Mouse (Mus musculus) hindbrain, embryonic 13.5 days (tissue): ENCODE measurements around the gene Zdhhc5. TPM values are rescaled to one million over a fixed set of nuclear protein-coding genes. Genes with fewer than 3 reads are reported as not detected.

ENCODE experiments used
- ATAC-seq: fragments of 200-750 bp; cut with Nextera tagmentation; 2 replicates; pipeline ENCODE4 v1.8.0; 2017; ENCODE audit warnings: moderate TSS enrichment; ENCODE audit not compliant: low FRiP score
- H3K27ac ChIP-seq: fragments of 300-500 bp; sonication (generic); 2 replicates; pipeline ENCODE4 v1.5.1; 2015; ENCODE audit warnings: inconsistent platforms, mild to moderate bottlenecking, moderate library complexity
- H3K27me3 ChIP-seq: fragments of 300-500 bp; sonication (generic); 2 replicates; pipeline ENCODE4 v1.6.1; 2015; ENCODE audit warnings: mild to moderate bottlenecking, inconsistent platforms
- H3K36me3 ChIP-seq: fragments of 300-500 bp; sonication (generic); 2 replicates; pipeline ENCODE4 v1.6.1; 2015; ENCODE audit warnings: mild to moderate bottlenecking, inconsistent platforms
- H3K4me1 ChIP-seq: fragments of 300-500 bp; sonication (generic); replicated peaks from 2 replicates; pipeline ENCODE4 v1.6.1; 2015; ENCODE audit warnings: inconsistent platforms
- H3K4me2 ChIP-seq: fragments of 300-500 bp; sonication (generic); 2 replicates; pipeline ENCODE4 v1.6.1; 2015; ENCODE audit warnings: inconsistent platforms, mild to moderate bottlenecking, moderate library complexity
- H3K4me3 ChIP-seq: fragments of 300-500 bp; sonication (generic); 2 replicates; pipeline ENCODE4 v1.5.1; 2015; ENCODE audit warnings: mild to moderate bottlenecking, inconsistent platforms
- H3K9ac ChIP-seq: fragments of 300-500 bp; sonication (generic); 2 replicates; pipeline ENCODE4 v1.6.1; 2015; ENCODE audit warnings: mild to moderate bottlenecking, inconsistent platforms
- H3K9me3 ChIP-seq: fragments of 300-500 bp; sonication (generic); 2 replicates; pipeline ENCODE4 v1.6.1; 2016; ENCODE audit warnings: inconsistent platforms
- WGBS: fragments of 180-500 bp; shearing (Covaris S2); methylation state at CpG from one replicate; pipeline ENCODE4 v1.1.7; 2015; 5-methylcytosine and 5-hydroxymethylcytosine counted together
- polyA plus RNA-seq: library from polyadenylated mRNA; unstranded; fragments of >200 nt; fragmentation: Nextera tagmentation; extraction: Ambion mirVana; gene quantifications from 2 replicates; pipeline ENCODE4 v1.2.1, GENCODE M21; 2015

Gene Zdhhc5
- polyA plus RNA-seq, 1 experiment from 2014 or later, result 17.2 TPM

DNA sequence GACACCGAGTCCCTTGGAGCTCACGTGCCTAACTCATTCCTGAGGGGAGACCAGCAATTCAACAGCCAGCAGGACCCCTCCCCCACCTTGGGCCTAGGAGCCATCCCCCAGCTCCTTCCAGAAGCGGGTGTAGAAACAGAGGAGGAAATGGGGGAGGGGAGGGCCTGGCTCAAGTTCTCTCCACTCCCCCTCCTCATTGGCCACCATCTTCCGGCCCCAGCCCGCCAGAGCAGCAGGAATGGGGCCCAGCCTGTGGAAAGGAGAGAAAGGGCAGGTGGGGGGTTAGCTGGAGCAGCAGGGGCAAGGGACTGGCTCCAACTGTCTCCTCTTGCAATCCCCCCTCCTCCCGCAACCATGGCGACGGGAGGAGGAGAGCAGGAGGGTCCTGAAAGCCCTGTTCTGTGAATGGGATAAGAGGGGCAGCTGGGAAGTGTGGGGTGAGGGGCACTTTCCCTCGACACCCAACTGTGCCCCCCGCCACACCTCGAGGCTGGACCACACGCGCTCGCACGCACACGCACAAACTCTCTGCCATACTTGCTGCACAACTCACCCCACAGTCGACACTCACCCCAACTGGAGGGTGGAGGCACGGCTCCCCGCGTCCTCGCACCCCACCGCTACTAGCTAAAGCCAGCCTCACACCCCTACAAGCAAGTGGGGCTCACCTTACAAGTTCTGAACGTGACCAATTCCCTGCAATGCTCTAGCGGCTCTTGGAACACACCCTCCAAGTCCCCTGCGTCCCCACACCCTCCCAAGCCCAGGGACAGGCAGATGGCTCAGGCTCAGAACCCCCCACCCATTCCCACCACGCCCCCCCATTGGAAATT lies 27.7 kb upstream of the Zdhhc5 start:
- peak overlapping the region; percentile 98 for H3K27ac ChIP-seq
- no peaks in the 10 kb centered on the region for H3K9me3 ChIP-seq
- H3K27me3 ChIP-seq, result 0 out of 2 replicates have a peak, but pooled peaks cover 3% of the 10 kb centered on the region
- peak overlapping the region; percentile 95 for H3K9ac ChIP-seq
- peak overlapping the region; percentile 81 for H3K4me3 ChIP-seq
- under 1% methylated on average over 25 of the region's 26 CpGs for WGBS
- peaks cover 57% of the 10 kb centered on the region for H3K4me1 ChIP-seq
- peak overlapping the region; percentile 91 for H3K4me2 ChIP-seq
- peak; percentile 79 for ATAC-seq
- H3K36me3 ChIP-seq, result 0 out of 2 replicates have a peak, but pooled peaks cover 4% of the 10 kb centered on the region

DNA sequence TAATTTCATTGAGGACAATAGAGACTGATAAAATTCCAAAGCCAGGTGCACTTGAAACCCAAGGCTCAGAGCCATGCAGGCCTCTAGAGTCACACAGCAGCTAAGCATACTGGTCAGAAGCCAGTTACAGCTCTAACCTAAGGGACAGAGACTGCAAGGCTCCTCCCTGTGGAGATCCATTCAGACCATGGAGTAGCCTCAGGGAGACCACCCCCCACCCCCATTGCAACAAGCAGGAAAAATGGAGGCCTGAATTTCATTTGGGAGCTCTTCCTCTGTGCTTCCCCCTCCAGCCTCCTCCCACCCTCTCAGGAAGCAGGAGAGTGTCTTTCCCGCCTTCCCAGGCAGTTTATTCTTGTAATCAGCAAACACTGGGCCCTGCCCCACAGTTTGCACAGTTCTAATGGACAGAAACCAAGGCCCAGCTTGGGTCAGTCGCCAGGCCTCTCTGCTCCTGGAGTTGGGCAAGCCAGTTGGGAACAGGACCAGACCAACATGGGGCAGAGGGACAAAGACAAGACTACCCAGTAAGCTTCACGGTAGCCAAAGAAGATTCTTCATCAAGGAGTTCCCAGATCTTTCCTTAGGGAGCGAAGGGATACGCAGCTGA lies 27.0 kb upstream of the Zdhhc5 start:
- Histone ChIP-seq H3K27me3 (0 out of 2 replicates have a peak, but pooled peaks cover 3% of the 10 kb centered on the region), H3K4me1 (peaks cover 64% of the 10 kb centered on the region), H3K36me3 (0 out of 2 replicates have a peak, but pooled peaks cover 4% of the 10 kb centered on the region), H3K4me2 (peak overlapping the region; percentile 91), H3K9me3 (no peaks in the 10 kb centered on the region), H3K9ac (peak overlapping the region; percentile 95), H3K27ac (peak overlapping the region; percentile 98), H3K4me3 (peak overlapping the region; percentile 81)
- ATAC-seq, result no peak; the same call in 1 of the 2 replicates
- 0% methylated on average over 5 of the region's 5 CpGs for WGBS

DNA sequence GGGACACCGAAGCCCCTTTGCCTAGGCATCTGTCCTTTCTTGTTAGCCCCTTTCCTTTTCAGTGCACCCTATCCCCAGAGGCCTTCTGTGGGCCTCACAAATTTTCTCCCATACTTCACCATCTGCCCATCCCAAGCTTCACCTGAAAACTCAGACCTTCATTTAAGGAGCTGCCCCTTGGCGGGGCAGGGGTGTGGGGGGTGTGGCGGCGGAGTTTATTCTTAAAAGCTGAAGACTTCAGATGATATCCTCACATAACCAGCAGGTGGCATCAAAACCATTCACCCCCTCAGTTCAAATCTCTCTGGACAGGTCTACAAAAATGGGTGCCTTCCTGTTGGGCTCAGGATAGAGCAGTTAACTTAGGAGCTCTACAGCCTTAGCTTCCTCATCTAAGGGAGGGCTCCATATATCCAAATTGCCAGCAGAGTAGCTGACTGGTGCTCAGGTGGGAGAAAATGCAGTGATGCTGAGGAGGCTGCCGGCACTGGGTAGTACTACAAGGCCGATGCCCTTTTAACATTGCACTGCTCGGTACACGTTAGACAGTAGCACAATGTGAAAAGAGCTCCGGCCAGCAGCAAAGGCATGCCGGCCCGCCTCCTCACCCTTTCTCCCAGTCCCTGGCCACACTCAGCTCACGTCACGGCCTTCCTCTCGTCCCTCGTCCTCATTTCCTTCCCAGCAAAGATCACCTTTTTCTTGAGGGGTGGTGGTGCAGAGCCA lies 25.8 kb upstream of the Zdhhc5 start:
- Histone ChIP-seq H3K27me3 (no peaks in the 10 kb centered on the region), H3K4me1 (peaks cover 76% of the 10 kb centered on the region), H3K9me3 (no peaks in the 10 kb centered on the region), H3K9ac (no peak overlapping the region), H3K4me3 (peak overlapping the region; percentile 81), H3K4me2 (peak overlapping the region; percentile 91), H3K27ac (peak overlapping the region; percentile 26; the same call in 1 of the 2 replicates), H3K36me3 (0 out of 2 replicates have a peak, but pooled peaks cover 4% of the 10 kb centered on the region)
- 65% methylated on average over 15 of the region's 15 CpGs for WGBS
- ATAC-seq, result no peak

DNA sequence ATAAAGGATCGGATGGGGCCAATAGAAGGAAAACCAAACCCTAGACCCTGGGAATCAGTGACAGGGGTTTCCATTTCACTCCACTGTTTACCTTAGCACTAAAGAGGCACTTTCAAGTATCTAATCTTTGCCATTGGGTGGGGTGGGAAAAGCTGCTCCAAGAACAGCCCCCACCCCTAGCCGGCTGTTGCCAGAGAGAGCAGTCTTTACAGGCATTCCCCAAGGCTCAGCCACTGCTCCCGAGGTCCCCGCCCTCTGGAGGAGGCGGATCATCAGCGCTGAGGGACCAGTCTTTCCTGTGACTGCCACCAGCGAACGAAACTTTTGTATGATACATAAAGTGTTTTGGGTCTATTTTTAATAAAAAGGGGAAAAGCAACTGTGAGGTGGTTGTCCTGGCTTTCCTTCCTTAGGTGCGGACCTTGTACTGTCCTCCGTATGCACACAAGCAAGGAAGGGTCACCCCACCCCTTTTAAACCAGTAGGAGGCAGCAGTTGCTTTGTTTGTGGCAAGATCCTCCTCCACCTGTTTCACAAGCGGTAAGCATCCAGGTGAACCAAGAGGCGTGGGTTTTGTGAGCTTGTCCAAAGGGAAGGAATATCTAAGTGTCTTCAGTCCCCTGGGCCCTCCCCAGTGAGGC lies 23.4 kb upstream of the Zdhhc5 start:
- ATAC-seq, result no peak
- H3K36me3 ChIP-seq, result 0 out of 2 replicates have a peak, but pooled peaks cover 4% of the 10 kb centered on the region
- no peaks in the 10 kb centered on the region for H3K27me3 ChIP-seq
- no peaks in the 10 kb centered on the region for H3K9me3 ChIP-seq
- H3K9ac ChIP-seq, result peak overlapping the region; percentile 60
- WGBS, result 4% methylated on average over 12 of the region's 12 CpGs
- H3K4me1 ChIP-seq, result peaks cover 89% of the 10 kb centered on the region
- H3K4me3 ChIP-seq, result peak overlapping the region; percentile 14; the same call in 1 of the 2 replicates
- peak overlapping the region; percentile 80 for H3K4me2 ChIP-seq
- peak overlapping the region; percentile 58 for H3K27ac ChIP-seq

DNA sequence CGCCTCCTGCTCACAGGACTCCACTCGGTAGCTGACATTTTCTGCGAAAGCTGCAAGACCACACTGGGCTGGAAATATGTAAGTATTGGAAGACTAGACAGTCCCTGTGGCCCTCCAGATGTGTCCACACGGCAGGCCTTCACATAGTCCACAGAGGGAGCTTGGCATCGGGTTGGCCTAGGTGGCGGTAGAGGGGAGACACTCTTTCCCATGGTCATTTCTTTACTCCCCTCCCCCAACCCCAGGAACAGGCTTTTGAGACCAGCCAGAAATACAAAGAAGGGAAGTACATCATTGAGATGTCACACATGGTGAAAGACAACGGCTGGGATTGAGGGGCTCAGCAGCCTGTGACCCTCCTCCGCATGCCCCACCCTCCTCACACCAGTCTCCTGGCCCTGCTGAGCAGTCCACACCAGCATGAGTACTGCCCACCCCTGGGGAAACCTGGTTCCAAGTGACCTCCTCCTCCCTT lies 22.5 kb upstream of the Zdhhc5 start:
- WGBS, result 6% methylated on average over 8 of the region's 8 CpGs
- Histone ChIP-seq H3K4me1 (peaks cover 91% of the 10 kb centered on the region), H3K27me3 (no peaks in the 10 kb centered on the region), H3K27ac (peak overlapping the region; percentile 58), H3K36me3 (0 out of 2 replicates have a peak, but pooled peaks cover 4% of the 10 kb centered on the region), H3K9me3 (no peaks in the 10 kb centered on the region), H3K9ac (peak overlapping the region; percentile 60), H3K4me3 (peak overlapping the region; percentile 55), H3K4me2 (peak overlapping the region; percentile 80)
- ATAC-seq, result no peak

DNA sequence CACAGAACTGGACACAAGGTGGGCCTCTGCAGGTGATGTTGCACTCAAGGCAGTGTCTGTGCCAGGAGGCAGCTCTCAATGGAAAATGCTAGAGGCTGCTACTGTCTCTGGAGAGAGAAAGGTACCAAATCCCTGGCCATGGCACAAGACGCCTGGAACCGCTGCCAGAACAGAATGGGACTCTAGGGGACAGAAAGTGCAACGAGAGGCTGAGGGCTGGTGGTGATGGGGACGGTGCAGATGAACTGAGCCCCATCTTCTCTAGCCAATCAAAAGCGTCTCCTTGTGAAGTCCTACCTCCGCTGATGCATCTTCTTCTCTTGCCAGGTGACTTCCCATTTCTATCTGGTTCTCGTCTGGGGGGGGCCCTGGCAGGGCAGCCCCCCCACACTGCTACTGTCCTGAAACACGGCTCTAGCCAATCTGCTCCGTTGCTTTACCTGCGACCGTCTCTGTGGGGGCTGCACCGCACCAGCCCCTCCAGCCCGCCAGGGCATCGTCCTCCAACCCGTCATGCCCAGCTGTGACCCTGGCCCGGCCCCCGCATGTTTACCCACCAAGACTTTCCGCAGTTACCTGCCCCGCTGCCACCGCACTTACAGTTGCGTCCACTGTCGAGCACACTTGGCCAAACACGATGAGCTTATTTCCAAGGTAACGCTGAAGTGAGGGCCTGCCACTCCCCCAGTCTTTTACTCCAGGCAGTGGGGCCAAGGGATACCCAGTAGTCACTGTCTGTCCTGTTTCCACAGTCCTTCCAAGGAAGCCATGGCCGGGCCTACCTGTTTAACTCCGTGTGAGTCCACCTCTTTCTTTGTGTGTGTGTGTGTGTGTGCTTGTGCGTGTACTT lies 21.6 kb upstream of the Zdhhc5 start:
- Histone ChIP-seq H3K27ac (peak overlapping the region; percentile 23; the same call in 1 of the 2 replicates), H3K27me3 (no peaks in the 10 kb centered on the region), H3K4me2 (peak overlapping the region; percentile 80), H3K4me1 (peaks cover 81% of the 10 kb centered on the region), H3K9ac (peak overlapping the region; percentile 82), H3K9me3 (no peaks in the 10 kb centered on the region), H3K4me3 (peak overlapping the region; percentile 55), H3K36me3 (0 out of 2 replicates have a peak, but pooled peaks cover 4% of the 10 kb centered on the region)
- ATAC-seq, result no peak
- WGBS, result 6% methylated on average over 27 of the region's 27 CpGs

DNA sequence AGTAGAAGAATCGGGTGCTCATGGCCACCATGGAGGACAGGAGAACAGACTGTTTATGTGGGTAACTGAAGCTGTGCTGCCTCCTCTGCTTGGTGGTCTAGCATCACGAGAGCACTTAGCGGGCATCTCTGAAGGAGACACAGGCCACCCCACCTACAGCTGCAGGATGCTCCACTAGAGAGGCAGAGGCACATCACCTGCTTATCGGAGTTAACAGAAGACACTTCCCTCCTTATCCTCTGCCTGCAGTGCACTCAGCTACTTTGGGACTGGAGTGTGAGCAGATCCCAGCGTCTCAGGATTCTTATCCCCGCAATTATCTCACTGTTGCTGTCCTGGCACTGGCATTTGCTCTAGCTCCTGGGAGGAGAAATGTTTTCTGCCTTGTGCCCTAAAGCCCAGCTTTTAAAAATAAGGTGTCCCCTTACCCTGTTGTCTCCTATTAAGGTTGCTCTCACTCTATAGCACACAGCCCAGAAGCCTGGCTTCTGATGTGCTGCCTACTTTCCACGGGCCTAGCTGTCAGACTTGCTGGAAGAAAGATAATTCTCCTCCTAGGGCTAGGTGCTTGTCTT lies 20.5 kb upstream of the Zdhhc5 start:
- ATAC-seq, result no peak
- Histone ChIP-seq H3K27me3 (no peaks in the 10 kb centered on the region), H3K4me1 (peaks cover 70% of the 10 kb centered on the region), H3K36me3 (0 out of 2 replicates have a peak, but pooled peaks cover 1% of the 10 kb centered on the region), H3K9me3 (no peaks in the 10 kb centered on the region), H3K4me3 (peak overlapping the region; percentile 55), H3K27ac (peak overlapping the region; percentile 90), H3K4me2 (peak overlapping the region; percentile 80), H3K9ac (peak overlapping the region; percentile 82)
- 21% methylated on average over 7 of the region's 7 CpGs for WGBS

DNA sequence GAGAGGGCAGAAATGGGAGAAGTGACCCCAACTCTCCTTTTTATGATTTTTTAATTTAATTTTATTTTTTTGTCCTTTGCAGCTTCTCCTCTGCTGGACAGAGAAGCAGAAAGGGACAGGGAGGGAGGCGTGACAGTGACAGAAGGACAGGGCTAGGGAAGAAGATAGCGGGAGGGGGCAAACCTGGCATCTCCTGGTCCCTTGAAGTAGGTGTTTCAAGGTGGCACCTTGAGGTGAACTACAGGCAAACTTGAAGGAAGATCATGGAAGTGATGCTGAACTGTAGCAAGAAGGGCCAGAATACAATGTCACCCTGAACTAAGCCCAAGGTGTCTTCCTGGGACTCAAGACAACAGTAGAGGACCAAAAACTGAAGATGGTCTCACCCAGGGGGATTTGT lies 19.9 kb upstream of the Zdhhc5 start:
- 2% methylated on average over 2 of the region's 2 CpGs for WGBS
- H3K9me3 ChIP-seq, result no peaks in the 10 kb centered on the region
- ATAC-seq, result no peak
- peaks cover 65% of the 10 kb centered on the region for H3K4me1 ChIP-seq
- H3K4me3 ChIP-seq, result peak overlapping the region; percentile 55
- H3K9ac ChIP-seq, result peak overlapping the region; percentile 82
- H3K36me3 ChIP-seq, result no peaks in the 10 kb centered on the region
- H3K27me3 ChIP-seq, result no peaks in the 10 kb centered on the region
- H3K4me2 ChIP-seq, result peak overlapping the region; percentile 80
- peak overlapping the region; percentile 90 for H3K27ac ChIP-seq

DNA sequence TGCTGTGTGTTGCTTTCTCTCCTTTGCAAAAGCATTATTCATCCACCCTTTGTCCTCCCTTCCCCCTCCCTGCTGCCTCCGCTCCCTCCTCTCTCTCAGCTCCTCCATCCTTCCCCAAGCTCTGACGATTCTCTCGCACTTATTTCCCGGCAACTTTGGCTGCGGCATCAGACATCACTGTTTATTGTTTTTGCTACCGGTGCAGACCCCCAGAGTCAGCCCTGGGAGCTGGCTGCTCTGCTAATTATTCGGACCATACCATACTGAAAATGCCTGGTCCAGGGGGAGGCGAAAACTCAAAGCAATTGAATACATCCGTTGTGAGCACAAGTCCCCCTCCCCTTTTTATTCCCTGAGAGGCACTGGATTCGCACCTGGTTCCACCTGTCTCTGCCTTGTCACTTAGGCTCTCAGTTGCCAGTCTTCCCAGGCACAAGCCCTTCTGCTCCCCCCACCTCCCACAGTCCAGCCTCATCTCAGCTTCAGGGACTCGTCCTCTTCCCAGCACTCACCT lies 19.4 kb upstream of the Zdhhc5 start:
- Histone ChIP-seq H3K27me3 (no peaks in the 10 kb centered on the region), H3K4me1 (peaks cover 61% of the 10 kb centered on the region), H3K36me3 (no peaks in the 10 kb centered on the region), H3K4me3 (peak overlapping the region; percentile 55), H3K4me2 (peak overlapping the region; percentile 80), H3K9me3 (no peaks in the 10 kb centered on the region), H3K27ac (peak overlapping the region; percentile 90), H3K9ac (peak overlapping the region; percentile 82)
- WGBS, result 0% methylated on average over 11 of the region's 11 CpGs
- ATAC-seq, result peak; percentile 63

DNA sequence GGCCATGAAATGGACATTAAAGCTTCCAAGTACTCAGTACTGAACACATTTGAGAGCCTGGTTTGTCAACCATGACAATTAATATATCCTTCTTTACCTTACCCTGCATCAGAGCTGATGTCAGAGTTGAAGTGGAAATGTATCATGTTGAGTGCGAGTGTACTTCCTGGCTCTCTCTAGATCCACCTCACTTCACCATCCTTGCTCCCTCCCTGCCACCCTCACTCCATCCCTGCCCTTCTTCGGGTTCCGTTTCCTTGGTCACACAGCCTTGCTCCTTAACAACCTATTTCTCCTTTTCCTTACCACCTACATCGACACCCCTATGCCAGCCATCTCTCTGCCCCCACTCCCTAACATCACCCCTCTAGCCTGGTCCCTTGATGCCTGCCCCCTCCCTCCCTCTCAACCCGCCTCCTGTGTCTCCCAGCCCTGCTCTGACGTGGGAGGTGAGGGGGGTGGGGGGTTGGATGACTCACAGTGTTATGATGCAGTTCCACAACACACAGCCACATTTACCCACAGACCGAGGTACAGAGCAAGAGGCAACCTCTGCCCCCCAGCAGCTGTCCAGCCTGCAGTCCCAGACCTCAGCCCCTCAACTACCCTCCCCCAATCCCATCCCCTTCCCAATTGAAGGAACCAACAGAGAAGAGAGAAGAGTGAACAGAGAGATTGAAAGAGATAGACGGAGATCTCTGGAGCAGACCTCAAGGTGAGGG lies 18.8 kb upstream of the Zdhhc5 start, which contains the start of gene Ypel4:
Ypel4 (plus strand) TSS at position 480 of the 722 bp plus-strand sequence.
- Histone ChIP-seq H3K27me3 (no peaks in the 10 kb centered on the region), H3K9ac (peak within 1 kb of the TSS; percentile 82), H3K4me3 (peak within 1 kb of the TSS; percentile 55), H3K27ac (peak within 1 kb of the TSS; percentile 90), H3K4me2 (peak within 1 kb of the TSS; percentile 80), H3K9me3 (no peaks in the 10 kb centered on the region), H3K36me3 (no peaks in the 10 kb centered on the region), H3K4me1 (peaks cover 54% of the 10 kb centered on the region)
- ATAC-seq, result peak; percentile 80
- WGBS, result 3% methylated on average over 8 of the region's 8 CpGs
